Mouse (Mus musculus): Measurements from ENCODE around the gene Gm7358. TPM values are rescaled to one million over a fixed set of nuclear protein-coding genes. Genes with fewer than 3 reads are reported as not detected.
"Not testable (repeated sequence)": the region's sequence is repeated elsewhere in the genome, so short reads cannot be mapped to it uniquely, and the experiment has no call there.

Gene Gm7358
- not detected in 2 replicates for polyA plus RNA-seq (2015; fragmentation: Nextera tagmentation; extraction: Ambion mirVana)

- H3K4me1 ChIP-seq (replicated peaks); H3K9ac ChIP-seq; H3K4me3 ChIP-seq; H3K27ac ChIP-seq; H3K36me3 ChIP-seq; H3K9me3 ChIP-seq (replicated peaks); ATAC-seq (replicated peaks; ENCODE audit: insufficient number of reproducible peaks, insufficient read depth, low FRiP score, low read depth); H3K27me3 ChIP-seq; H3K4me2 ChIP-seq: not testable (repeated sequence)
- 44% methylated on average over 1 of the region's 2 CpGs for WGBS
Measured at GRCm38 (mm10) chr17:14059431-14059830, at the start of gene Gm7358. Gene Gm7358, minus strand, starts transcription at chr17:14059531.

GRCm38 (mm10) chr17:14103018-14103417 lies 43.7 kb upstream of the Gm7358 start:
- WGBS = 23% methylated on average over 3 of the region's 3 CpGs
- not testable (repeated sequence) for ATAC-seq (replicated peaks; ENCODE audit: insufficient number of reproducible peaks, insufficient read depth, low FRiP score, low read depth); H3K4me2 ChIP-seq

GRCm38 (mm10) chr17:14101446-14101980 lies 42.2 kb upstream of the Gm7358 start:
- not testable (repeated sequence) for H3K9me3 ChIP-seq (replicated peaks); H3K27me3 ChIP-seq; ATAC-seq (replicated peaks; ENCODE audit: insufficient number of reproducible peaks, insufficient read depth, low FRiP score, low read depth); H3K36me3 ChIP-seq; H3K4me2 ChIP-seq; H3K9ac ChIP-seq; H3K27ac ChIP-seq; H3K4me1 ChIP-seq (replicated peaks); H3K4me3 ChIP-seq
- WGBS = 13% methylated on average over 1 of the region's 1 CpGs

More at GRCm38 (mm10) chr17:14103018-14103417, 43.7 kb upstream of the Gm7358 start:
- H3K4me3 ChIP-seq; H3K27ac ChIP-seq; H3K9me3 ChIP-seq (replicated peaks); H3K9ac ChIP-seq; H3K36me3 ChIP-seq; H3K4me1 ChIP-seq (replicated peaks); H3K27me3 ChIP-seq: not testable (repeated sequence)

- not testable (repeated sequence) for H3K4me2 ChIP-seq; H3K36me3 ChIP-seq; H3K27ac ChIP-seq; ATAC-seq (replicated peaks; ENCODE audit: insufficient number of reproducible peaks, insufficient read depth, low FRiP score, low read depth); H3K9ac ChIP-seq; H3K4me1 ChIP-seq (replicated peaks); H3K27me3 ChIP-seq; H3K9me3 ChIP-seq (replicated peaks); H3K4me3 ChIP-seq
- 39% methylated on average over 3 of the region's 3 CpGs for WGBS
Measured at GRCm38 (mm10) chr17:14099886-14100285, 40.6 kb upstream of the Gm7358 start.

GRCm38 (mm10) chr17:14094165-14094564 lies 34.8 kb upstream of the Gm7358 start:
- not testable (repeated sequence) for H3K4me3 ChIP-seq; H3K36me3 ChIP-seq; H3K27ac ChIP-seq; H3K9me3 ChIP-seq (replicated peaks); H3K4me1 ChIP-seq (replicated peaks); H3K9ac ChIP-seq; H3K4me2 ChIP-seq; H3K27me3 ChIP-seq; ATAC-seq (replicated peaks; ENCODE audit: insufficient number of reproducible peaks, insufficient read depth, low FRiP score, low read depth)
- 40% methylated on average over 3 of the region's 7 CpGs for WGBS

- H3K9ac ChIP-seq; H3K36me3 ChIP-seq; H3K4me1 ChIP-seq (replicated peaks); H3K4me3 ChIP-seq; ATAC-seq (replicated peaks; ENCODE audit: insufficient number of reproducible peaks, insufficient read depth, low FRiP score, low read depth); H3K4me2 ChIP-seq; H3K9me3 ChIP-seq (replicated peaks); H3K27me3 ChIP-seq; H3K27ac ChIP-seq: not testable (repeated sequence)
- 11% methylated on average over 1 of the region's 1 CpGs for WGBS
Measured at GRCm38 (mm10) chr17:14086629-14087028, 27.3 kb upstream of the Gm7358 start.

GRCm38 (mm10) chr17:14041880-14042279 lies 17.5 kb downstream of the Gm7358 start:
- H3K4me3 ChIP-seq; H3K4me2 ChIP-seq; H3K27ac ChIP-seq; H3K4me1 ChIP-seq (replicated peaks); H3K9ac ChIP-seq; H3K9me3 ChIP-seq (replicated peaks); H3K27me3 ChIP-seq; H3K36me3 ChIP-seq; ATAC-seq (replicated peaks; ENCODE audit: insufficient number of reproducible peaks, insufficient read depth, low FRiP score, low read depth): not testable (repeated sequence)
- 50% methylated on average over 1 of the region's 2 CpGs for WGBS

GRCm38 (mm10) chr17:14037012-14037411 lies 22.3 kb downstream of the Gm7358 start:
- H3K9ac ChIP-seq; H3K4me1 ChIP-seq (replicated peaks); ATAC-seq (replicated peaks; ENCODE audit: insufficient number of reproducible peaks, insufficient read depth, low FRiP score, low read depth); H3K36me3 ChIP-seq; H3K27ac ChIP-seq; H3K9me3 ChIP-seq (replicated peaks); H3K27me3 ChIP-seq; H3K4me3 ChIP-seq; H3K4me2 ChIP-seq: not testable (repeated sequence)
- 52% methylated on average over 1 of the region's 2 CpGs for WGBS

GRCm38 (mm10) chr17:14036113-14036512 lies 23.2 kb downstream of the Gm7358 start:
- not testable (repeated sequence) for H3K9ac ChIP-seq; H3K27me3 ChIP-seq; H3K4me2 ChIP-seq; H3K9me3 ChIP-seq (replicated peaks); H3K36me3 ChIP-seq; ATAC-seq (replicated peaks; ENCODE audit: insufficient number of reproducible peaks, insufficient read depth, low FRiP score, low read depth); H3K4me3 ChIP-seq; H3K27ac ChIP-seq; H3K4me1 ChIP-seq (replicated peaks)
- WGBS = 86% methylated on average over 4 of the region's 4 CpGs

Other genes starting within 250 kb of the Gm7358 start
- gene Gm7168, start 111.2 kb downstream of the Gm7358 start, polyA plus RNA-seq (2015; fragmentation: Nextera tagmentation; extraction: Ambion mirVana) = not detected in 2 replicates
- not detected in 2 replicates for gene Gm7356, start 55.8 kb downstream of the Gm7358 start, polyA plus RNA-seq (2015; fragmentation: Nextera tagmentation; extraction: Ambion mirVana)
- gene Dact2, start 144.8 kb upstream of the Gm7358 start, polyA plus RNA-seq (2015; fragmentation: Nextera tagmentation; extraction: Ambion mirVana) = 1.5 and 6.1 TPM in 2 replicates
- gene Smoc2, start 220.0 kb upstream of the Gm7358 start, polyA plus RNA-seq (2015; fragmentation: Nextera tagmentation; extraction: Ambion mirVana) = 37.1 and 50.1 TPM in 2 replicates